Mouse (Mus musculus) forebrain, embryonic 13.5 days (tissue): ENCODE measurements around the gene Slc1a2. TPM values are rescaled to one million over a fixed set of nuclear protein-coding genes. Genes with fewer than 3 reads are reported as not detected.

Experiments
- ATAC-seq: fragments of 200-750 bp; cut with Nextera tagmentation; 2 replicates; pipeline ENCODE4 v1.8.0; 2017
- H3K27ac ChIP-seq: fragments of 300-500 bp; sonication (generic); 2 replicates; pipeline ENCODE4 v1.5.1; 2015; ENCODE audit warnings: inconsistent platforms, mild to moderate bottlenecking, moderate library complexity
- H3K27me3 ChIP-seq: fragments of 300-500 bp; sonication (generic); 2 replicates; pipeline ENCODE4 v1.6.1; 2015; ENCODE audit warnings: mild to moderate bottlenecking, inconsistent platforms
- H3K36me3 ChIP-seq: fragments of 300-500 bp; sonication (generic); 2 replicates; pipeline ENCODE4 v1.6.1; 2015; ENCODE audit warnings: mild to moderate bottlenecking, inconsistent platforms; ENCODE audit not compliant: poor library complexity, severe bottlenecking
- H3K4me1 ChIP-seq: fragments of 300-500 bp; sonication (generic); 2 replicates; pipeline ENCODE4 v1.6.1; 2015; ENCODE audit warnings: inconsistent platforms
- H3K4me2 ChIP-seq: fragments of 300-500 bp; sonication (generic); 2 replicates; pipeline ENCODE4 v1.6.1; 2015; ENCODE audit warnings: inconsistent platforms, mild to moderate bottlenecking, moderate library complexity
- H3K4me3 ChIP-seq: fragments of 300-500 bp; sonication (generic); 2 replicates; pipeline ENCODE4 v1.5.1; 2015; ENCODE audit warnings: mild to moderate bottlenecking, inconsistent platforms
- H3K9ac ChIP-seq: fragments of 300-500 bp; sonication (generic); 2 replicates; pipeline ENCODE4 v1.6.1; 2015; ENCODE audit warnings: mild to moderate bottlenecking, inconsistent platforms
- H3K9me3 ChIP-seq: fragments of 300-500 bp; sonication (generic); replicated peaks from 2 replicates; pipeline ENCODE4 v1.6.1; 2016; ENCODE audit warnings: inconsistent platforms
- WGBS: fragments of 180-500 bp; shearing (Covaris S2); methylation state at CpG from one replicate; pipeline ENCODE4 v1.1.7; 2015; 5-methylcytosine and 5-hydroxymethylcytosine counted together
- polyA plus RNA-seq: library from polyadenylated mRNA; unstranded; fragments of >200 nt; fragmentation: Nextera tagmentation; extraction: Ambion mirVana; gene quantifications from 2 replicates; pipeline ENCODE4 v1.2.1, GENCODE M21; 2015

The Slc1a2 gene
- polyA plus RNA-seq, 1 experiment from 2014 or later = 10.8 TPM

DNA sequence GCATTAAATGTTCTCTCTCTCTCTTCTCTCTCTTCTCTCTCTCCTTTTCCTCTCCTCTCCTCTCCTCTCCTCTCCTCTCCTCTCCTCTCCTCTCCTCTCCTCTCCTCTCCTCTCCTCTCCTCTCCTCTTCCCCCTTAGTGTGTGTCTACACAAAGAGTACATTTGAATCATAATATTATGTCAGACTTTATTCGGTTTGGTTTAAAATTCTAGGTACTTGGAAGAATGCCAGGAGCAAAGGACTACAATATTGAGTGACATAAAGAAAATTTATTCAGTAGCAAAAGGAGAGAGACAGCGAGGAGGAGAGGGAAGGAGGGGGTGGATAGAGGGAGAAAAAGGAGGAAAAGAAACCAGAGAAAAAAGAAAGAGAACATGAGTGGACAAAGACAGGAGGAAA lies 19.8 kb upstream of the Slc1a2 start:
- Histone ChIP-seq H3K4me1 (peaks cover 11% of the 10 kb centered on the region), H3K4me2 (no peak overlapping the region), H3K9me3 (no peaks in the 10 kb centered on the region), H3K27me3 (no peaks in the 10 kb centered on the region), H3K27ac (no peak overlapping the region), H3K9ac (no peak overlapping the region), H3K4me3 (no peak overlapping the region), H3K36me3 (no peaks in the 10 kb centered on the region)
- whole genome bisulfite sequencing = 23% methylated on average over 2 of the region's 2 CpGs
- ATAC-seq = no peak; the same call in 1 of the 2 replicates

DNA sequence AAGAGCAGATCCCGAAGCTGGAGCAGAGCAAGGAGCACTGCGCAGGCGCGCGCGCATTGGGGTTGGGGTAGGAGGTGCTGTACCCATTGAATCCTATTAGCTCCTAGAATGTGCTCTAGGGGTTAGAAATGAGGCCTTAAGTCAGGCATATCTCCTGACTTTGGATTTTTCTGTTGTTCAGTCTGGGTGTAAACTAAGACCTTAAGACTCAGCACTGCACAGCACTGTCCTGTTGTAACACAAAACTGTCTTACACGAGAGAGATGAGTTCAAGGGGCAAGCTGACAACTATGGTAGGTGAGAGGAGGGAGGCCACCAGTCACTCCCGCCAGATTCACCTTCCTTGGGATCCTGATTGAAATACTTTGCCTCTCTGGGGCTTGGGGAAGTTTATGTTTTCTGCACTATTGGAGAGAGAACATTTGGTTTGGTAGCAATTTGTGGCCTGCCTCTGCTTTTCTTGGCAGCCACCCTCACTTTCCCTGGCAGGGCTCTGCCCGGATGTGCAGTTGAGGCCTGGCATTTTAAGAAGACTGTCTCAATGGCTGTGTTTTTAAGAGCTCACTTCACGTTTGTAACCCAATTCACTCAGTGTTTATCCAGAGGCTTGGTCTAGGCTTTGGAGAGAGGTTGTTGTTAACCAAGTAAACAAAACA lies 9.5 kb upstream of the Slc1a2 start:
- no peak overlapping the region for H3K9ac ChIP-seq
- ATAC-seq = peak; percentile 38; the same call in 1 of the 2 replicates
- H3K36me3 ChIP-seq = no peaks in the 10 kb centered on the region
- H3K27me3 ChIP-seq = no peaks in the 10 kb centered on the region
- H3K27ac ChIP-seq = no peak overlapping the region
- H3K4me3 ChIP-seq = no peak overlapping the region
- no peaks in the 10 kb centered on the region for H3K9me3 ChIP-seq
- H3K4me2 ChIP-seq = no peak overlapping the region
- WGBS = 84% methylated on average over 10 of the region's 10 CpGs
- H3K4me1 ChIP-seq = peaks cover 5% of the 10 kb centered on the region; the same call in 1 of the 2 replicates

DNA sequence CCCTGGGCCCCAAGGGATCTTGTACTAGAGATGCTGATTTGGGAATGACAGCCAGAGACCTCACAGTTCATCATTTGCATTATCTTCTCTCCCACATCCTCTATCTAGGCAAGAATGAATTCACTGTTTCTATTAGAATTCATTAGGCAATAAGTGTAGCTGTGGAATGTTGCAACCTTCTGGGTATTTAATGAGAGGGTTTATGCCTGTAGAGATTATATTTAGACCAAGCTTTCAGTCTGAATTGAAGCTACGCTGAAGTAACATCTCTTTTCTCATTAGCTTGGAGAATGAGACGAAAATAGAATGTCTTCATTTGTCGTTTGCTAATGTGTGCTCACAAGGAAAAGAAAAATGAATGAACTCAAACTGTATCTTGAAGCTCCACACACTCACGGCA lies 8.1 kb upstream of the Slc1a2 start:
- Histone ChIP-seq H3K4me2 (no peak overlapping the region), H3K27ac (0 out of 2 replicates have a peak overlapping the region, but pooled peaks have one; percentile 11), H3K9me3 (no peaks in the 10 kb centered on the region), H3K4me3 (no peak overlapping the region), H3K4me1 (peaks cover 5% of the 10 kb centered on the region; the same call in 1 of the 2 replicates), H3K9ac (no peak overlapping the region), H3K36me3 (no peaks in the 10 kb centered on the region), H3K27me3 (no peaks in the 10 kb centered on the region)
- WGBS = 77% methylated on average over 4 of the region's 4 CpGs
- ATAC-seq = no peak

DNA sequence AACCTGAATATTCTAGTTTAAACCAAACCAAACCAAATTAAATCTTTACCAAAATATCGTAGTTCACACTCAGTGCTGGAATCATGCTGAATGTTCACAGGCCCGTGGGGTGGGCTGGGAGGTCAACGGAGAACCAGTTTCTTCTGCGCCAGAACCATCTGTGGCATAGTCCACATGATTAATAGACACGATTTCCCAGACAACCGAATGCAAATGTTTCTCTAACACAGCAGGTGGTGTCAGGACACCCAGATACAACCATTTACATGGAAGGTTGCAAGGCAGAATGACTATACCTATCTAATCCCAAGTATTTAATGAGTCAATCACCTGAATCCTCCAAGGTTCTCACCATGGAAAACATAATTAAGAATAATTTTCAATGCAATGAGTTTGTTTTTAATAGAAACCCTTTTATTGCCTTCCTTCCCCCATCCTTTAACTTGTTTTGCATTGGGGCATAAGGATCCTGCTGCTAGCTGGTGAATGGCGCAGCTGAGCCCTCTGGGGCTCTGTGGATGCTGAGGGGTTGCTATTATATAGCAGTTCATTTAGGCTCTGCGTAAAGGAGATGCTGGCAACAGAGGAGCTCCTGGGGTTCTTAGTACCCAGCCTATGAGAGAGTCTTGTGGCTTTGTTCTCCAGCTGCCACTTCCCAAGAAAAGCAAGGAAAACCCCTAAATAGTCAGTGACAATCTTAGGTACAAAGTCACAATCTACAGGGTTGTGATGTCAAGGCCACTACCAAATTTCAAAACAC lies 2.3 kb upstream of the Slc1a2 start:
- H3K27me3 ChIP-seq = 0 out of 2 replicates have a peak, but pooled peaks cover 2% of the 10 kb centered on the region
- H3K4me2 ChIP-seq = no peak overlapping the region
- H3K9ac ChIP-seq = no peak overlapping the region
- H3K4me1 ChIP-seq = peaks cover 41% of the 10 kb centered on the region
- no peak overlapping the region for H3K4me3 ChIP-seq
- no peaks in the 10 kb centered on the region for H3K9me3 ChIP-seq
- peak overlapping the region; percentile 15 for H3K27ac ChIP-seq
- WGBS = 30% methylated on average over 8 of the region's 8 CpGs
- ATAC-seq = peak; percentile 39; the same call in 1 of the 2 replicates
- H3K36me3 ChIP-seq = no peaks in the 10 kb centered on the region

DNA sequence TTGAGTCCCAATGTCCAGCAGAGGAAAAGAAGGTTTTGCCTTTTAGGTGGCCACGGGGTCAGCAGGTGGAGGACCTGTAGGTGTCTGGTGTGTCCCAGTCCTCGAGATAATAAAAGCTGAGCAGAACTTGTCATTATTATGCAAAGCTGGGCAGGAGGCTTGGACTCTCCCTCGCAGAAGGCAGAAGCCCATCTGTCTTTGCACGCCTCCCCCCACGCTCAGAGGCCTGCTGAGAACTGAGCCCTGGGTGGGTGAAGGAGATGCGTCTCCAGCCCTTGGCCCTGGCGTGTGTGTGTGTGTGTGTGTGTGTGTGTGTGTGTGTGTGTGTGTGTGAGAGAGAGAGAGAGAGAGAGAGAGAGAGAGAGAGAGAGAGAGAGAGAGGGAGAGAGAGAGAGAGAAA lies 733 bp upstream of the Slc1a2 start:
- WGBS = 4% methylated on average over 6 of the region's 7 CpGs
- peak; percentile 39; the same call in 1 of the 2 replicates for ATAC-seq

DNA sequence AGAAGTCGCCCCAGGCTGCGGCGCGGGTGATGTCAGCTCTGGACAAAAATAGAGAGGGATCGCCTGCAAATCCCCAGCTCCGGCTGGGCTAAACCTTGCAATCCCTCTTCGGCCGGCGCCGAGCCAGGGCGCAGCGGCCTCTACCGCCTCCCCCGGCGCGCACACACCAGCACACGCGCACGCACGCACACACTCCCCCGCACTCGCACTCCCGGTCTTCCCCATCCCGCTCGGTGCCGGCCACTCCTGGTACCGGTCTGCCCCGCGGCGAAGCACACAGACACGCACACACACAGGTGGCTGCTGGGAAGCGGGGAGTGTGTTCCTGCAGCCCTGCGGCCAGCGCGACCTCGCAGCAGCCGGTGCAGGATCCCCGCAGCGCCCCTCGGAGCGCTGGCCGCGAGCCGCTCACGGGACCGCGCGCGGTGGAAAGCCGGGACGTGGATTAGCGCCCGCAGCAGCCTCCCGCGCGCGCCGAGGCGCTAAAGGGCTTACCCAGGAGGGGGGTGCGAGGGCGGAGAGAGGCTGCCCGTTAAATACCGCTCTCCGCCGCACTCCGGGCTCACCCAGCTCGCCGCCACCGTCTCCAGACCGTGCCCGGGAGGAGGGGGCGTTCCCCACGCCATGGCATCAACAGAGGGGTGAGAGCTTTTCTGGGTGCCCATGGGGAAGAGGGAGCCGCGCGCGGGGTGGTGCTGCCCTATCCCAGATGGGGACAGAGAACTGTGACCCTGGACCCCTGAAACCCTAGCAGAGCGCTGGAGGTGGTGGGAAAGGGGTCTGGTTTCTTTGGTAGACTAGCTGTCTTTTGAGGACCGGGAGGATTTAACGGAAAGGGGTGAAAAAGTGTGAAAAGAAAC lies 432 bp downstream of the Slc1a2 start:
- Histone ChIP-seq H3K27me3 (0 out of 2 replicates have a peak, but pooled peaks cover 2% of the 10 kb centered on the region), H3K4me2 (peak overlapping the region; percentile 97), H3K4me1 (peaks cover 68% of the 10 kb centered on the region), H3K9ac (peak overlapping the region; percentile 85), H3K36me3 (no peaks in the 10 kb centered on the region), H3K27ac (peak overlapping the region; percentile 89), H3K4me3 (peak overlapping the region; percentile 64), H3K9me3 (no peaks in the 10 kb centered on the region)
- 0% methylated on average over 68 of the region's 80 CpGs for WGBS
- peak; percentile 83 for ATAC-seq

More for the DNA sequence above, 733 bp upstream of the Slc1a2 start:
- Histone ChIP-seq H3K4me1 (peaks cover 57% of the 10 kb centered on the region), H3K36me3 (no peaks in the 10 kb centered on the region), H3K4me3 (peak overlapping the region; percentile 64; the same call in 1 of the 2 replicates), H3K4me2 (peak overlapping the region; percentile 97), H3K27ac (peak overlapping the region; percentile 89), H3K9ac (no peak overlapping the region), H3K9me3 (no peaks in the 10 kb centered on the region), H3K27me3 (0 out of 2 replicates have a peak, but pooled peaks cover 2% of the 10 kb centered on the region)

DNA sequence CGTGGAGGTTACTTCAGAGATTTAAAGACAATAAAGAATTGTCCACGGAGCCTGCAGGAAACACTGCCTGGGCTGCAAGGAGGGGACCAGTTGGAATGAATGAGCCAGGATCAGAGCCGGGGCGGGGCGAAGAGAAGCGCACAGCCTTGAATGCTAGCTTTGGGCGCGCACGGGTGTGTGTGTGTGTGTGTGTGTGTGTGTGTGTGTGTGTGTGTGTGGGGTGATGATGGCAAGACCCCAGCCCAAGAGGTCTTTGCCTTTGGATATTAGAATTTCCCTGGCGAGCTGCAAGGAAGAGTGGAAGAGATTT lies 1.0 kb downstream of the Slc1a2 start:
- Histone ChIP-seq H3K27ac (peak overlapping the region; percentile 89; the same call in 1 of the 2 replicates), H3K27me3 (0 out of 2 replicates have a peak, but pooled peaks cover 2% of the 10 kb centered on the region), H3K9me3 (no peaks in the 10 kb centered on the region), H3K36me3 (no peaks in the 10 kb centered on the region), H3K4me1 (peaks cover 74% of the 10 kb centered on the region), H3K4me2 (peak overlapping the region; percentile 97), H3K4me3 (peak overlapping the region; percentile 64), H3K9ac (peak overlapping the region; percentile 85)
- ATAC-seq = peak; percentile 39; the same call in 1 of the 2 replicates
- 1% methylated on average over 10 of the region's 10 CpGs for WGBS

DNA sequence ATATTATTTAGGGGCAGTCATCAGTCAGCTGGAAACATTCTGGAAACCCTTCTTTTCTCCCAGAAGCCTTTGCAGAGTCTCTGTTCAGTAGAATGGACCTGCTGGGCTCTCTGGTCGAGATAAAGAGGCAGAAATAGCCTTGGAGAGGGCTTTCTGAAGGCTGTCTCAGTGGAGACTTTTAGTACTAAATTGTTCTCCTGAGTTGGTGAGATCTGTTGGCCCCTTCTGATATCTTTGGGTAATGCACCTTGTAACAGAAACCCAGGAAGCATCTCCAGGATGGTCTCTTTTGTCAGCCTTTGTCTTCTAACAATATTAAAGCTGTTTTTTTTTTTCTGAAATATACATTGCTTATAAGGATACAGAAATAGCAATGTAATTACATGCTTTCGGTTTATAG lies 2.6 kb downstream of the Slc1a2 start:
- peaks cover 72% of the 10 kb centered on the region for H3K4me1 ChIP-seq
- H3K27me3 ChIP-seq = 0 out of 2 replicates have a peak, but pooled peaks cover 2% of the 10 kb centered on the region
- ATAC-seq = no peak
- H3K4me2 ChIP-seq = peak overlapping the region; percentile 97
- 45% methylated on average over 2 of the region's 2 CpGs for WGBS
- H3K9me3 ChIP-seq = no peaks in the 10 kb centered on the region
- peak overlapping the region; percentile 64 for H3K4me3 ChIP-seq
- H3K27ac ChIP-seq = peak overlapping the region; percentile 35; the same call in 1 of the 2 replicates
- 0 out of 2 replicates have a peak overlapping the region, but pooled peaks have one; percentile 21 for H3K9ac ChIP-seq
- H3K36me3 ChIP-seq = no peaks in the 10 kb centered on the region

DNA sequence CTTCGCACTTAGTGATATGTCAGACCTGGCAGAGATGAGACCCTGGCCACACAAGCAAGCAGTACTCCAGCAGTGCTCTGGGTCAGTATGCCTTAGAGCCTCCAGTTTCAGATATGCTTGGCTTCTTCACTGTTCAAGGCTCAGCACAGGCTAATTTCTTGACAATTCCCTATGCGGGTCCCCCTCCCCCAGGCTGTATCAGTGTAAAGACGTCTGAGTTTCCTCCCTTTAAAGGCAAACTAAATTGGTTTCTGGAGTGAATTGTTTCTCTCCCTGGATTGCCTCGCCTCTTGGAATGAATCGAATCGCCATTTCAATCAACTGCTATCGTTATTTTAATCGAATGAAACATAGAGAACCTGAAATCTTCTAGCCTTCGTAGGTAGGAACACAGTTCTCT lies 4.5 kb downstream of the Slc1a2 start:
- peaks cover 54% of the 10 kb centered on the region for H3K4me1 ChIP-seq
- no peaks in the 10 kb centered on the region for H3K9me3 ChIP-seq
- H3K9ac ChIP-seq = peak overlapping the region; percentile 45
- ATAC-seq = no peak
- no peak overlapping the region for H3K4me3 ChIP-seq
- H3K27ac ChIP-seq = peak overlapping the region; percentile 75
- WGBS = 23% methylated on average over 9 of the region's 9 CpGs
- H3K27me3 ChIP-seq = 0 out of 2 replicates have a peak, but pooled peaks cover 2% of the 10 kb centered on the region
- peak overlapping the region; percentile 97 for H3K4me2 ChIP-seq
- H3K36me3 ChIP-seq = no peaks in the 10 kb centered on the region

DNA sequence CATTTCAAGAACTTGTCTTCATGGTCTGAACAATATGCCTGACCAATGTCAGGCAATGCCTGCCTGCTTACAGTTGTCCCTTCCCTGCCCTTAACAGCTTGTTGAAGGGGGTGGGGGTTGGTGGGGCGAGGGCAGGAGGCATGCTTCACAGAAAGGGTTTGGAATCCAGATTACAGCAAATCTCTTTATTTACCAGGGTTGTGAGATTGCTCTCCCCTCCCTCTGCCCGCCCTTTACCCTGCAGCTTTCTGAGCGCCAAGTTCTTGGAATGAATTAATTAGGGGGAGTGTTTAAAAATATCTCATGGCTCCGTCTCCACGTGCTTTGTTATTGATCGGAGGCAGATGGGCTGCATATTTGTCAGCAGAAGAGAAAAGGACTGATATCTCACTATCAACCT lies 4.9 kb downstream of the Slc1a2 start:
- 1% methylated on average over 6 of the region's 6 CpGs for WGBS
- H3K4me2 ChIP-seq = peak overlapping the region; percentile 97
- H3K36me3 ChIP-seq = no peaks in the 10 kb centered on the region
- H3K4me3 ChIP-seq = no peak overlapping the region
- ATAC-seq = peak; percentile 28; the same call in 1 of the 2 replicates
- 0 out of 2 replicates have a peak, but pooled peaks cover 2% of the 10 kb centered on the region for H3K27me3 ChIP-seq
- peak overlapping the region; percentile 45 for H3K9ac ChIP-seq
- H3K27ac ChIP-seq = peak overlapping the region; percentile 75
- peaks cover 51% of the 10 kb centered on the region for H3K4me1 ChIP-seq
- H3K9me3 ChIP-seq = no peaks in the 10 kb centered on the region

DNA sequence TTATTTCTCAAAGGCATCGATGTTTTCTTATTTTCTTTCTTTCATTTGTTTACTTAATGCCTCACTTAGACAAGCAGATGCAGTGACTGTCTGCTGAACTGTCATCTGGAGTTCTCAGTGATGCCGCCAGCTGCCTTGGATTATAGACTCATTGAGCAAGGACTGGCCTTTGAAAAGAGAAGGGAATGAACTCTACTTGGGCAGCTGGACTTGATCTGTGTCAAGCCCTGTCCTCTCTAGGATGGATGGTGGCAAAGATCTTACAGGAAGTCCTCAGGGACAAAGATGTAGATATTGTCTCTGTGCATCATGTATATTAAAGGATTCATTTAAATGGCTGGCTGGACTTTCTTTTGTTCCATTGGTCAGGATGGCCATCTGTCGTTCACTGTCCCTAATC lies 5.4 kb downstream of the Slc1a2 start:
- H3K9ac ChIP-seq = 0 out of 2 replicates have a peak overlapping the region, but pooled peaks have one; percentile 26
- no peak overlapping the region for H3K4me3 ChIP-seq
- ATAC-seq = no peak
- H3K4me1 ChIP-seq = peaks cover 51% of the 10 kb centered on the region
- 0 out of 2 replicates have a peak, but pooled peaks cover 2% of the 10 kb centered on the region for H3K27me3 ChIP-seq
- H3K36me3 ChIP-seq = no peaks in the 10 kb centered on the region
- H3K4me2 ChIP-seq = peak overlapping the region; percentile 97
- no peaks in the 10 kb centered on the region for H3K9me3 ChIP-seq
- peak overlapping the region; percentile 75 for H3K27ac ChIP-seq
- WGBS = 41% methylated on average over 3 of the region's 3 CpGs
